Mouse (Mus musculus) frontal cortex, postnatal 10 days (tissue): Measurements from ENCODE around the gene Fam174b.

Experiments
- DNase-seq, 2 experiments: peaks; one replicate each; pipeline ENCODE4 v3.0.0; 2022; ENCODE audit warnings: low spot score in 2 of 2, mixed read lengths in 1 of 2

The Fam174b gene

DNA sequence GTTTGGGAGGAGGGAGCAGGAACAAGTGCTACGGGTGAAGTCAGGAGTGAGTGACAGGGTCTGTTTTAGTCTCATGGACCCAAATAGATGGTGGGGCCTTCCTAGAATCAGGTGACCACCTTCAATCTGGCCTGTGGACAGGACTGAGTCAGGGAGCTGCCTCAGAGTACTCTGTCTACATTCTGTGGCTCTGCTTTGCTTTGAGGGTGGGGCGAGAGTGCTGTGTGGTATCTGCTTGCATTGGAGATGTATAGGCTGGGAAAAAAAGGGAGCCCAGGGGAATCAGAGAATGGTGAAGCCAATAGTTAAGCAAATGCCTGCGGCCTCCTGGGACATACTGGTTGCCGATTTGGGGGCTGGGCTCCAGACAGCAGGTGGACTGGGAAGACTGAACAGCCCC, 73.8 kb downstream of the Fam174b start:
- no peak for DNase-seq

DNA sequence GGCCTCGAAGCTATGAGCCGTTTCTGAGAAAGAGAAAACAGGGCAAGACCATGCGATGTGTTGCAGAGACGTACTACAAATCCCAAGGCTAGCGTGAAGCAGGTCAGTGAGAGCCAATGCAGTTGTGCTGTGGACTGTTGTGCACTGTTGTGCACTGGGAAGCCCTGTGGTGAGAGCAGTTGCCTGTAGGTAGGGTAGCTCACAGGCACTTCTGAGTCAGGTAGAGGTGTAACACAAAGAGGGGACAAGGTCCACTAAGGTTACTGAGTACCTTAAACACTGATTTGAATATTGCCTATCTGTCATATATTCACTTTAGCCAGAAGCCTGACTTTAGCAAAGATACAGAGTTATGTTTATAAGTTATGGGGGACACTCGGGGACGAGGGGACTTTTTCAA, 74.4 kb downstream of the Fam174b start:
- DNase-seq = no peak

GRCm38 (mm10) chr7:73816255-73816996, 76.3 kb downstream of the Fam174b start:
- no peak for DNase-seq

- DNase-seq = no peak
These were observed 79.3 kb downstream of the Fam174b start for GRCm38 (mm10) chr7:73819366-73819765.
